In genomic region chr15:25984734-25985492, GRCm38 (mm10) we compare ENCODE assay signal across 7 mouse cellular contexts. TPM values are rescaled to one million over a fixed set of nuclear protein-coding genes. Genes with fewer than 3 reads are reported as not detected.
DNase-seq lines count a peak whose midpoint lies in the region; ATAC-seq and TF ChIP-seq lines count a peak whose summit lies in the region.

No protein-coding gene starts in this region.

- peaks cover 9% of the 10 kb centered on the region for H3K4me1 ChIP-seq in lung, adult 2 months (ENCODE audit: control insufficient read depth, insufficient read depth, low read length)
- peaks cover 5% of the 10 kb centered on the region; the same call in 1 of the 2 replicates for H3K4me1 ChIP-seq in cortical plate, adult 2 months (ENCODE audit: control insufficient read depth, insufficient read depth, low read length)
- H3K4me1 ChIP-seq in forebrain, embryonic 16.5 days (replicated peaks; ENCODE audit: control insufficient read depth, insufficient read depth, low read length) = peaks cover 17% of the 10 kb centered on the region
- H3K4me1 ChIP-seq in liver, embryonic 13.5 days (replicated peaks) = peaks cover 31% of the 10 kb centered on the region
- peaks cover 2% of the 10 kb centered on the region; the same call in 1 of the 2 replicates for H3K4me1 ChIP-seq in olfactory bulb, adult 2 months (ENCODE audit: control insufficient read depth, insufficient read depth, low read length)

- no peak for TF ChIP-seq CTCF in lung, adult 2 months (IDR thresholded peaks at IDR 0.05; ENCODE audit: insufficient read depth, low read length)
- no peak for TF ChIP-seq CTCF in cortical plate, adult 2 months (IDR thresholded peaks at IDR 0.05; ENCODE audit: extremely low read depth, insufficient read depth, low read length)
- no peak for TF ChIP-seq CTCF in olfactory bulb, adult 2 months (IDR thresholded peaks at IDR 0.05; ENCODE audit: insufficient read depth, low read depth, low read length)

- ATAC-seq in forebrain, embryonic 16.5 days = no peak
- peak; percentile 4; the same call in 1 of the 2 replicates for ATAC-seq in liver, embryonic 13.5 days (ENCODE audit: low read depth)

- H3K9me3 ChIP-seq in forebrain, embryonic 16.5 days (ENCODE audit: control insufficient read depth, low read length) = no peaks in the 10 kb centered on the region
- H3K9me3 ChIP-seq in liver, embryonic 13.5 days (replicated peaks) = no peaks in the 10 kb centered on the region

- peak overlapping the region; percentile 68 for H3K9ac ChIP-seq in forebrain, embryonic 16.5 days (replicated peaks; ENCODE audit: low read depth, low read length)
- peak overlapping the region; percentile 95 for H3K9ac ChIP-seq in liver, embryonic 13.5 days

- peaks cover 7% of the 10 kb centered on the region for H3K36me3 ChIP-seq in forebrain, embryonic 16.5 days (ENCODE audit: control insufficient read depth, insufficient read depth)
- H3K36me3 ChIP-seq in liver, embryonic 13.5 days = peaks cover 29% of the 10 kb centered on the region

- H3K27ac ChIP-seq in cortical plate, adult 2 months (ENCODE audit: insufficient read depth, low read length) = peak overlapping the region; percentile 44
- peak overlapping the region; percentile 82 for H3K27ac ChIP-seq in forebrain, embryonic 16.5 days (ENCODE audit: low read length)
- peak overlapping the region; percentile 94 for H3K27ac ChIP-seq in liver, embryonic 13.5 days
- peak overlapping the region; percentile 53; the same call in 1 of the 2 replicates for H3K27ac ChIP-seq in olfactory bulb, adult 2 months (ENCODE audit: insufficient read depth, low read depth, low read length)

- TF ChIP-seq POLR2A in lung, adult 2 months (IDR thresholded peaks at IDR 0.05; ENCODE audit: borderline replicate concordance, extremely low read depth, low read depth, low read length) = no peak
- no peak for TF ChIP-seq POLR2A in cortical plate, adult 2 months (IDR thresholded peaks at IDR 0.05; ENCODE audit: extremely low read depth, insufficient read depth, low read length)
- TF ChIP-seq POLR2A in olfactory bulb, adult 2 months (IDR thresholded peaks at IDR 0.05; ENCODE audit: insufficient read depth, low read depth, low read length) = no peak

- no peaks in the 10 kb centered on the region for H3K27me3 ChIP-seq in forebrain, embryonic 16.5 days (replicated peaks; ENCODE audit: control insufficient read depth, insufficient read depth, low read length)
- H3K27me3 ChIP-seq in liver, embryonic 13.5 days = no peaks in the 10 kb centered on the region

- H3K4me2 ChIP-seq in forebrain, embryonic 16.5 days (ENCODE audit: low read length) = peak overlapping the region; percentile 99
- peak overlapping the region; percentile 92 for H3K4me2 ChIP-seq in liver, embryonic 13.5 days

- H3K4me3 ChIP-seq in lung, adult 2 months (replicated peaks; ENCODE audit: extremely low read depth, low read depth, low read length) = peak overlapping the region; percentile 81
- H3K4me3 ChIP-seq in cortical plate, adult 2 months (ENCODE audit: insufficient read depth, low read length) = peak overlapping the region; percentile 48
- H3K4me3 ChIP-seq in forebrain, embryonic 16.5 days (replicated peaks; ENCODE audit: low read length) = peak overlapping the region; percentile 65
- peak overlapping the region; percentile 99 for H3K4me3 ChIP-seq in liver, embryonic 13.5 days (replicated peaks)
- H3K4me3 ChIP-seq in olfactory bulb, adult 2 months (ENCODE audit: insufficient read depth, low read depth, low read length) = peak overlapping the region; percentile 67

- WGBS in lung, adult 2 months = under 1% methylated on average over 71 of the region's 71 CpGs
- WGBS in forebrain, embryonic 16.5 days = under 1% methylated on average over 68 of the region's 71 CpGs
- WGBS in liver, embryonic 13.5 days (ENCODE audit: insufficient replicate concordance) = under 1% methylated on average over 71 of the region's 71 CpGs
- WGBS in olfactory bulb, adult 2 months = 1% methylated on average over 71 of the region's 71 CpGs

- peak; percentile 10 for DNase-seq in lung, adult 2 months
- no peak for DNase-seq in lung, adult 18-20 months
- DNase-seq in liver, embryonic 13.5 days = no peak
- DNase-seq in urinary bladder, postnatal 36 days (ENCODE audit: low spot score in 2 of 2) = no peak

RNA-seq across cellular contexts. Expression of gene Zfp622, which starts 0.7 kb away (rescaled TPM):
- polyA plus RNA-seq in lung, adult 2 months (2012; rRNA removed) = 13.6 and 17.5 TPM in 2 replicates
- polyA plus RNA-seq in cortical plate, adult 2 months (2012; rRNA removed) = 34.7 and 36.5 TPM in 2 replicates
- polyA plus RNA-seq in forebrain, embryonic 16.5 days (2015; fragmentation: Nextera tagmentation; extraction: Ambion mirVana) = 26.8 and 26.9 TPM in 2 replicates
- polyA plus RNA-seq in liver, embryonic 13.5 days (2015; fragmentation: Nextera tagmentation; extraction: Ambion mirVana) = 15.3 and 16.0 TPM in 2 replicates
- not detected in 2 replicates for polyA plus RNA-seq in olfactory bulb, adult 2 months (2012; ENCODE audit: insufficient read depth, insufficient read length, low replicate concordance, missing spikeins)

Comparison
In these comparisons a context has a peak if more than half of its experiments do, and no peak if none do; other contexts are left out.
1. H3K4me3 ChIP-seq: peak in every context shown above with its lines; median percentile 99 in liver, embryonic 13.5 days; 81 in lung, adult 2 months; 67 in olfactory bulb, adult 2 months; 65 in forebrain, embryonic 16.5 days; 48 in cortical plate, adult 2 months.
2. H3K27ac ChIP-seq: peak in every context shown above with its lines; median percentile 94 in liver, embryonic 13.5 days; 82 in forebrain, embryonic 16.5 days; 53 in olfactory bulb, adult 2 months; 44 in cortical plate, adult 2 months.